Mouse (Mus musculus) lung, postnatal 0 days (tissue): ENCODE results near the gene Cdc37l1.

Source experiments
- CTCF ChIP-seq: IDR thresholded peaks from 2 replicates; pipeline ENCODE4 v1.5.1; 2016; ENCODE audit warnings: antibody characterized with exemption, mild to moderate bottlenecking
- EP300 ChIP-seq: IDR thresholded peaks from 2 replicates; pipeline ENCODE4 v1.6.1; 2016; ENCODE audit warnings: antibody characterized with exemption, mild to moderate bottlenecking, control low read depth

DNA sequence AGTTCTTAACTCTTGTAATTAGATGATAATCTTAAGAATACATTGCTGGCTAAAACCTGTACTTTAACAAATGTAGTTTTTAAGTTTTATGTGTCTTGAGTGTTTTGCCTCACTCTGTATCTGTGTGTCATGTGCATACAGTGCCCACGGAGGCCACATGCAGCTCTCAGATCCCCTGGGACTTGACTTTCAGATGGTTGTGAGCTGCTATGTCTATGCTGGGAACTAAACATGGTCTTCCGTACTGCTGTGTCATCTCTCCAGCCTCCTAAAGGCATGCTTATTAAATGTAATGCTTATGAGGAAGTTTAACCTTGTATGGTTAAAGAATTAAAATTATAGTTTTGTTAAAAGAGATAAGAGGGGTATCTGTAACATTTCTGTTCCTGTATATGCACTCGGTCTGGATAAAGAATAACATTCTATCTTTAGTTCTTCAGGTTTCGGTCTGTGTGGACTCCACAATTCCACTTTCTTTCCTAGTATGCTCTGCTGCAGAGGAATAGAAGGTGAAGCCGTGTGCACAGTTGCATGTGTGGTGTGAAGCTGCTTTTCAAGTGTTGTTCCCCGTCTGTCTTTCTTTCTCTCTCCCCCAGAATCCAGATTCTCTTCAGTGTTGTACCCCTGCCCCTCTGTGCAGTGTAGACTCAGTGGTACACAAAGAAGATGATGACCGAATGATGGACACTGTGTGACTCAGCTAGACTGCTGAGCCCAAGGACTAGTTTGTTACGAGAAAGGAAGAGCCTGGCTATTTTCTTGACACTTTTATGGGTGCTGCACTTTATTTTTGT is 25.5 kb downstream of the Cdc37l1 start:
- no peak for TF ChIP-seq CTCF
- no peak for TF ChIP-seq EP300
